8 mouse cellular contexts compared by ENCODE assay signal in genomic region chr7:31155296-31156033, GRCm38 (mm10). TPM values are rescaled to one million over a fixed set of nuclear protein-coding genes. Genes with fewer than 3 reads are reported as not detected.
DNase-seq lines count a peak whose midpoint lies in the region; ATAC-seq and TF ChIP-seq lines count a peak whose summit lies in the region.

TSS of gene Gramd1a (minus strand) at chr7:31155896.

- DNase-seq in CH12.LX (ENCODE audit: extremely low read depth): peak; percentile 52
- DNase-seq in adipocyte (ENCODE audit: low spot score): peak; percentile 67
- peak; percentile 41 for DNase-seq in hindbrain, embryonic 10.5 days (ENCODE audit: low spot score)
- DNase-seq in left cerebral cortex, adult 8-10 months (ENCODE audit: low spot score in 2 of 2): no peak
- no peak for DNase-seq in Muller cell, postnatal 12 days (ENCODE audit: inconsistent ontology term)
- DNase-seq in urinary bladder, postnatal 10 days (ENCODE audit: low spot score): no peak

- peaks cover 0 to 10% of the 10 kb centered on the region in 2 experiments for H3K36me3 ChIP-seq in CH12.LX (replicated peaks in 1 of 2; ENCODE audit: control insufficient read depth in 1 of 2, insufficient read depth in 1 of 2, low read length in 1 of 2)
- no peaks in the 10 kb centered on the region for H3K36me3 ChIP-seq in forebrain, embryonic 16.5 days (ENCODE audit: control insufficient read depth, insufficient read depth)
- H3K36me3 ChIP-seq in hindbrain, embryonic 10.5 days: no peaks in the 10 kb centered on the region
- no peaks in the 10 kb centered on the region for H3K36me3 ChIP-seq in midbrain, embryonic 16.5 days (ENCODE audit: control insufficient read depth, insufficient read depth, low read length)

- dilution Hi-C loops in CH12.LX (cut with MboI; ENCODE audit: extremely low pct_ligation_motif_present, extremely low pct_unique_long_range_greater_than_20kb, low sequenced_read_pairs): no loop called here

- no peak for TF ChIP-seq CTCF in CH12.LX (conservative IDR thresholded peaks at IDR 0.05 in 1 of 2, IDR thresholded peaks at IDR 0.05 in 1 of 2; ENCODE audit: low read depth in 2 of 2, low read length in 2 of 2)

- in situ Hi-C loops in CH12.LX (cut with MboI; ENCODE audit: low pct_ligation_motif_present, low pct_unique_long_range_greater_than_20kb, low sequenced_read_pairs): no loop called here

- peak within 1 kb of the TSS; percentile 42 to 58 (median 55) for H3K4me3 ChIP-seq in CH12.LX (replicated peaks in 1 of 3; ENCODE audit: low read depth in 2 of 3, low read length in 2 of 3, poor library complexity in 1 of 3)
- H3K4me3 ChIP-seq in forebrain, embryonic 16.5 days (replicated peaks; ENCODE audit: low read length): no peak within 1 kb of the TSS
- 0 out of 2 replicates have a peak within 1 kb of the TSS, but pooled peaks have one; percentile 13 for H3K4me3 ChIP-seq in hindbrain, embryonic 10.5 days
- no peak within 1 kb of the TSS for H3K4me3 ChIP-seq in midbrain, embryonic 16.5 days (ENCODE audit: low read depth, low read length)

- WGBS in forebrain, embryonic 16.5 days: 78% methylated on average over 5 of the region's 5 CpGs
- 70% methylated on average over 5 of the region's 5 CpGs for WGBS in hindbrain, embryonic 10.5 days
- WGBS in midbrain, embryonic 16.5 days: 69% methylated on average over 5 of the region's 5 CpGs

- H3K4me2 ChIP-seq in CH12.LX (ENCODE audit: insufficient read depth, low read depth, poor library complexity, severe bottlenecking): peak within 1 kb of the TSS; percentile 72
- H3K4me2 ChIP-seq in forebrain, embryonic 16.5 days (ENCODE audit: low read length): no peak within 1 kb of the TSS
- no peak within 1 kb of the TSS for H3K4me2 ChIP-seq in midbrain, embryonic 16.5 days (ENCODE audit: low read length)

- H3K9me3 ChIP-seq in CH12.LX (replicated peaks; ENCODE audit: low read length): peaks cover 3% of the 10 kb centered on the region
- no peaks in the 10 kb centered on the region for H3K9me3 ChIP-seq in forebrain, embryonic 16.5 days (ENCODE audit: control insufficient read depth, low read length)
- H3K9me3 ChIP-seq in hindbrain, embryonic 10.5 days: no peaks in the 10 kb centered on the region
- no peaks in the 10 kb centered on the region for H3K9me3 ChIP-seq in midbrain, embryonic 16.5 days (replicated peaks; ENCODE audit: control insufficient read depth, low read length, poor library complexity, severe bottlenecking)

- TF ChIP-seq RAD21 in CH12.LX (IDR thresholded peaks at IDR 0.05; ENCODE audit: low read depth, low read length): no peak

- peak within 1 kb of the TSS; percentile 76 for H3K27ac ChIP-seq in CH12.LX (ENCODE audit: insufficient read depth, low read depth)
- no peak within 1 kb of the TSS for H3K27ac ChIP-seq in forebrain, embryonic 16.5 days (ENCODE audit: low read length)
- peak within 1 kb of the TSS; percentile 75 for H3K27ac ChIP-seq in hindbrain, embryonic 10.5 days
- H3K27ac ChIP-seq in midbrain, embryonic 16.5 days (ENCODE audit: low read length): no peak within 1 kb of the TSS

- peaks cover 15 to 69% of the 10 kb centered on the region in 2 experiments for H3K4me1 ChIP-seq in CH12.LX (ENCODE audit: control insufficient read depth in 1 of 2, insufficient read depth in 2 of 2)
- H3K4me1 ChIP-seq in forebrain, embryonic 16.5 days (replicated peaks; ENCODE audit: control insufficient read depth, insufficient read depth, low read length): peaks cover 11% of the 10 kb centered on the region
- H3K4me1 ChIP-seq in hindbrain, embryonic 10.5 days (replicated peaks): peaks cover 27% of the 10 kb centered on the region
- peaks cover 10% of the 10 kb centered on the region for H3K4me1 ChIP-seq in midbrain, embryonic 16.5 days (ENCODE audit: control insufficient read depth, insufficient read depth, low read length)

- peaks cover 3% of the 10 kb centered on the region; the same call in 1 of the 2 replicates for H3K79me2 ChIP-seq in CH12.LX (replicated peaks; ENCODE audit: control insufficient read depth, extremely low read depth, insufficient read depth, poor library complexity, severe bottlenecking)

- no peaks in the 10 kb centered on the region for H3K27me3 ChIP-seq in CH12.LX (replicated peaks)
- no peaks in the 10 kb centered on the region for H3K27me3 ChIP-seq in forebrain, embryonic 16.5 days (replicated peaks; ENCODE audit: control insufficient read depth, insufficient read depth, low read length)
- no peaks in the 10 kb centered on the region for H3K27me3 ChIP-seq in hindbrain, embryonic 10.5 days (ENCODE audit: insufficient read depth, poor library complexity, severe bottlenecking)
- no peaks in the 10 kb centered on the region for H3K27me3 ChIP-seq in midbrain, embryonic 16.5 days (ENCODE audit: control insufficient read depth, insufficient read depth, low read depth, low read length)

- H3K9ac ChIP-seq in CH12.LX (ENCODE audit: insufficient read depth, low read depth): peak within 1 kb of the TSS; percentile 90
- no peak within 1 kb of the TSS for H3K9ac ChIP-seq in forebrain, embryonic 16.5 days (replicated peaks; ENCODE audit: low read depth, low read length)
- no peak within 1 kb of the TSS for H3K9ac ChIP-seq in midbrain, embryonic 16.5 days (ENCODE audit: low read depth, low read length)

- no peak for TF ChIP-seq EP300 in CH12.LX (IDR thresholded peaks at IDR 0.05; ENCODE audit: low read length)

- TF ChIP-seq POLR2A in CH12.LX (IDR thresholded peaks at IDR 0.05; ENCODE audit: low read depth, low read length): no peak

- ATAC-seq in forebrain, embryonic 16.5 days: no peak
- no peak for ATAC-seq in midbrain, embryonic 16.5 days

TF ChIP-seq in CH12.LX, 34 proteins besides CTCF, POLR2A, EP300 and RAD21:
- TF ChIP-seq ZNF384 (IDR thresholded peaks at IDR 0.05; ENCODE audit: low read depth, low read length) (no peak), USF2 (conservative IDR thresholded peaks at IDR 0.05; ENCODE audit: low read depth, low read length) (no peak), TCF12 (IDR thresholded peaks at IDR 0.05; ENCODE audit: low read depth, low read length) (0 out of 2 replicates have a peak, but pooled peaks have one; percentile 22), IRF4 (IDR thresholded peaks at IDR 0.05; ENCODE audit: low read depth, low read length) (no peak; the same call in none of the 2 replicates), ZMIZ1 (IDR thresholded peaks at IDR 0.05; ENCODE audit: low read depth, low read length) (0 out of 2 replicates have a peak, but pooled peaks have one; percentile 10), KAT2A (IDR thresholded peaks at IDR 0.05; ENCODE audit: insufficient replicate concordance, low read length) (0 out of 2 replicates have a peak, but pooled peaks have one; percentile 34), MEF2A (IDR thresholded peaks at IDR 0.05; ENCODE audit: borderline replicate concordance, low read depth, low read length) (0 out of 2 replicates have a peak, but pooled peaks have one; percentile 27), HCFC1 (IDR thresholded peaks at IDR 0.05; ENCODE audit: low read depth, low read length) (no peak), PAX5 (IDR thresholded peaks at IDR 0.05; ENCODE audit: low read length) (no peak), MAZ (IDR thresholded peaks at IDR 0.05; ENCODE audit: low read depth, low read length) (no peak; the same call in 1 of the 2 replicates), GABPA (IDR thresholded peaks at IDR 0.05; ENCODE audit: insufficient replicate concordance, low read depth, low read length) (no peak), MXI1 (IDR thresholded peaks at IDR 0.05; ENCODE audit: low read depth, low read length) (no peak), MAFK (IDR thresholded peaks at IDR 0.05; ENCODE audit: insufficient replicate concordance, low read length) (no peak), CHD1 (IDR thresholded peaks at IDR 0.05; ENCODE audit: low read depth, low read length) (no peak), ZKSCAN1 (IDR thresholded peaks at IDR 0.05; ENCODE audit: borderline replicate concordance, low read depth, low read length) (no peak), NRF1 (IDR thresholded peaks at IDR 0.05; ENCODE audit: low read depth, low read length) (no peak), ETS1 (conservative IDR thresholded peaks at IDR 0.05; ENCODE audit: low read depth, low read length) (peak; percentile 35; the same call in 1 of the 2 replicates), SIN3A (IDR thresholded peaks at IDR 0.05; ENCODE audit: low read length) (no peak; the same call in 1 of the 2 replicates)

RNA-seq across cellular contexts. Expression of gene Gramd1a, which starts in this region (rescaled TPM):
- total RNA-seq in CH12.LX (2012; rRNA removed) (66.6 and 86.0 TPM in 2 replicates), CH12.LX (2014; rRNA removed) (45.7 and 49.5 TPM in 2 replicates)
- 70.0 and 90.7 TPM in 2 replicates for polyA plus RNA-seq in CH12.LX (2012; ENCODE audit: insufficient read length, low read depth)
- polyA plus RNA-seq in forebrain, embryonic 16.5 days (2015; fragmentation: Nextera tagmentation; extraction: Ambion mirVana): 261 and 277 TPM in 2 replicates
- polyA plus RNA-seq in hindbrain, embryonic 10.5 days (2016; fragmentation: Nextera tagmentation; extraction: Ambion mirVana): 111 and 144 TPM in 2 replicates
- 100 to 1,000 TPM; 103 to 108 (median 105) TPM for total RNA-seq in left cerebral cortex, adult 8-10 months (2022)
- polyA plus RNA-seq in midbrain, embryonic 16.5 days (2015; fragmentation: Nextera tagmentation; extraction: Ambion mirVana): 239 and 246 TPM in 2 replicates

Comparison
In these comparisons a context has a peak if more than half of its experiments do, and no peak if none do; other contexts are left out.
1. DNase-seq: peak in CH12.LX (single experiment), adipocyte (single experiment) and hindbrain, embryonic 10.5 days (single experiment); none in left cerebral cortex, adult 8-10 months (0 of 2), Muller cell, postnatal 12 days (single experiment) and urinary bladder, postnatal 10 days (single experiment).
2. H3K27ac ChIP-seq: peak in CH12.LX (single experiment) and hindbrain, embryonic 10.5 days (single experiment); none in forebrain, embryonic 16.5 days (single experiment) and midbrain, embryonic 16.5 days (single experiment).
3. H3K4me3 ChIP-seq: peak in CH12.LX (3 of 3) and hindbrain, embryonic 10.5 days (single experiment); none in forebrain, embryonic 16.5 days (single experiment) and midbrain, embryonic 16.5 days (single experiment).